Mouse (Mus musculus) heart, postnatal 25 days (tissue): ENCODE results near the gene Usp19. TPM values are rescaled to one million over a fixed set of nuclear protein-coding genes. Genes with fewer than 3 reads are reported as not detected.

Source experiments
- DNase-seq: peaks from one replicate; pipeline ENCODE4 v3.0.0; 2022; ENCODE audit warnings: low spot score
- intact Hi-C: fragments of 180-260 bp; cut with DNase I; formaldehyde crosslinking; loops from one replicate; pipeline ENCODE4 v1.15.1; 2025
- total RNA-seq, 2 experiments: library from RNA; stranded (reverse); gene quantifications; 2 replicates each; pipeline ENCODE4 v1.2.3; 2021

The Usp19 gene
- total RNA-seq, 2 experiments from 2014 or later, result 78.7 to 93.7 TPM

DNA sequence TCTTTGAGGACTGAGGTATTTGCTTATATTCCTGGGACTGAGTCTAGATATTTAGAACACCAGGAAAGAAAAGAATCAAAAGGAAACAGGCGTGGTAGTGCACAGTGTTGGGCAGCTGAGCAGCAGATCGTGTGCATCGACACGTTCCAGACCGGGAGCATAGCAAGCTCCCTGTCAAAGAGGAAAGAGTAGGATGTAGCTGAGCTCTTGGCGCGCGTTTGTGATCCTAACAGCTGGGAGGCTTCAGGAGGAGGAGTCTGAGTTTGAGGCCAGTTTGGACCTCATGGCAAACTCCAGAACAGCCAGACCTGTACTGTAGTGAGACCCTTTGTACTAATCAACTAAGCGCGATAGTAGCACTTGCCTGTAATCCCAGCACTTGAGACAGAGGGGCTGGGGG is 28.2 kb upstream of the Usp19 start:
- intact Hi-C loops, result no loop called here

DNA sequence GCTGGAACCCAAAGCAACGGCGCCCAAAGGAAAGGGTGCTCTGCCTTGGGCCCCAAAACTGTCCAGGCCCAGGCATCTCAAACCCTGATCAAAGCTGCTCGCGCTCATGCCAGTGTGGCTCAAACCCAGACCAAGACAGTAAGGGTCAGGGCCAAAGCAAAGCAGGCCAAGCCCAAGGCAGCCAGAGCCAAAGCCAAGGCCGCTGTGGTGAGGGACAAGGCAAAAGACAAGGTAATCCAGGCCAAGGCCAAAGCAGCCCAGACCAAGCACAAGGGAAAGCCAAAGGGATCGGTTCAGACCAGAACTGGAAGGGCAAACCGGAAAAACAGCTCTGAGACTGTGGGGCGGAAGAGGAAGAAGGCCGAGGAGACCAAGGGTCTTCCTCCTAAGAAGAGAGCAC is 26.7 kb upstream of the Usp19 start:
- no peak for DNase-seq
- intact Hi-C loops, result no loop called here

More for the DNA sequence above, 28.2 kb upstream of the Usp19 start:
- DNase-seq, result no peak

GRCm38 (mm10) chr9:108466219-108466618 is 24.2 kb upstream of the Usp19 start:
- DNase-seq, result no peak
- intact Hi-C loops, result no loop called here

DNA sequence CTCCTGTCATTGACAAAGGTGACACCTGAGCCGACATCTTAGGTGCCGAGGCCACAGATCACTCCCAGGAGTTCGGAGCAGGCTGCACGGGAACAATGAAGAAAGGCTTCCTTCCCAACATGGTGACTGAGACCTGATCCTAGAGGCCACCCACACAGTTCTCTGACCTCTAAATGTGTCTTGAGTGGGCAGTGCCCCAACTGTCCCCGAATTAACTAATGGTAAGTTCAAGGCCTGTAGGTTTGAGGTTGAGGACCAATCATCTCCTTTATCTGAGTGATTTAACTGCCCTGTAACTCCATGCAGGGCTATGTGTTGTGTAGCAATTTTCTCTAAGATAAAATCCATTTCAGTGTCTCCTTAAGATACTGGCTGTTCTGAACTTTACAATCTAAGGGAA is 21.0 kb upstream of the Usp19 start:
- no peak for DNase-seq
- intact Hi-C loops, result no loop called here

DNA sequence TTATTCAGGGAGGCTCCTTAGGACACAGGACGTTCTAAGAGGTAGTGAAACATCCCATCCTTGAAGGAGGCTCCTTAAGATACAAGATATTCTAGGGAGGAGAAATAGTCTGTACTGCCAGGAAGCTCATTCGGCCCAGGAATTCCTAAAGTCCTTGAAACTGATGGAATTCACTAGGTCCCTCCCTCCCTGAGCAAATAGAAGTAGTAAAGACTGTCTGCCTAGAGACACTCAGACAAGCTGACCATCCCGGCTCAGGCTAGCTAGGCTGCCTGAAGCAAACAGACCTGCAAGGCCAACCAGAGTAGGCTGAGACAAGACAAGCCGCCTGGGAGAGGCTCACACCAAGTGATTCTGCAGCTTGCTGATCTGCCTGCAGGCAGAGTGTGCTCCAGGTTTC is 20.6 kb upstream of the Usp19 start:
- intact Hi-C loops, result no loop called here
- no peak for DNase-seq

DNA sequence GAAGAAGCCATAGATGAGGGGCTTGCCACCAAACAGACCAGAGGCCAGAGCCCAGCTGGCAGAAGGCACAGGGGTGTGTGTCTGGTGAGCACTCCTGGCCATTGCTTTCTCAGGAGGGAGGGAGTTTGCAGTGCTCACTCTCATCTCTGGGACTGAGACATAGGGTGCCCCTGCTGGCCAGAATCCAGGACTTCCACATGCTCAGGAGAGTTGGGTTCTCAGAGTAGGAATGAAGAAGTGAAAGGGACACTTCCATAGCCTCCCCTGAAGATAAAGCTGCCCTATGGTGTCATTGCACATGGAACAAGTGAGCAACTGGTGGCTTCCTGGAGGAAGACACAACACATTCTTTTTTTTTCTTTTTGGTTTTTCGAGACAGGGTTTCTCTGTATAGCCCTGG is 15.9 kb upstream of the Usp19 start:
- DNase-seq, result no peak
- intact Hi-C loops, result no loop called here

DNA sequence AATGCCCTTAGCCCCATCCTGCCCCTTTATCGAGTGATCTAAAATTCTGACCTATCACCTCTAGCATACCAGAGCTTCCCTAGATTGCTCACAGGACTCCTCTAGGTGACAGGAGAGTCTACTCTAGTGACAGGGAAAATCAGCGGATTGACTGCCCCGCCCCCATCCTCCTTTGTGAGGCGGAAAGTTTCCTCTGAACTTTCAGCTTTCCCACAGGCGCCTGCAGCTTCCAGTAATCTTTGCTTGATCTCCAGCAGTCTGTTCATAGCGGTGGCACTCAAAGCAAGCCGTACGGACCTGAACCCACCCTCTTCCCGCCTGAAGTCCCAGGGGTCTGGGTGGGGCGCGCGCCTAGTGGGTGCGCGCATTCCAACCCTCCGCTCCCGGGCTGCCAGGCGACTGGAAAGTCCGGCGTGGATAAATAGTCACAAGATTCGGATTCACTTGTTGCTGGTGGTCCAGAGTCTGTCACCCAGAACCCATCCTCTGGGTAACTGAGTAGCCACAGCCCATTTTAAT is 11.7 kb upstream of the Usp19 start:
- DNase-seq, result peak; percentile 85
- intact Hi-C loops, result loop anchor here (1.0 kb wide), 1 partner anchor 17 kb away; the partner anchor contains the start of gene Klhdc8b

GRCm38 (mm10) chr9:108479241-108479640 is 11.2 kb upstream of the Usp19 start:
- no peak for DNase-seq
- intact Hi-C loops, result no loop called here

- intact Hi-C loops, result no loop called here
- peak; percentile 43 for DNase-seq
Measured at GRCm38 (mm10) chr9:108479721-108480351, 10.6 kb upstream of the Usp19 start, which contains the start of gene Lamb2. Lamb2 (plus strand) TSS chr9:108479736.

GRCm38 (mm10) chr9:108480813-108481519 is 9.4 kb upstream of the Usp19 start:
- no peak for DNase-seq

DNA sequence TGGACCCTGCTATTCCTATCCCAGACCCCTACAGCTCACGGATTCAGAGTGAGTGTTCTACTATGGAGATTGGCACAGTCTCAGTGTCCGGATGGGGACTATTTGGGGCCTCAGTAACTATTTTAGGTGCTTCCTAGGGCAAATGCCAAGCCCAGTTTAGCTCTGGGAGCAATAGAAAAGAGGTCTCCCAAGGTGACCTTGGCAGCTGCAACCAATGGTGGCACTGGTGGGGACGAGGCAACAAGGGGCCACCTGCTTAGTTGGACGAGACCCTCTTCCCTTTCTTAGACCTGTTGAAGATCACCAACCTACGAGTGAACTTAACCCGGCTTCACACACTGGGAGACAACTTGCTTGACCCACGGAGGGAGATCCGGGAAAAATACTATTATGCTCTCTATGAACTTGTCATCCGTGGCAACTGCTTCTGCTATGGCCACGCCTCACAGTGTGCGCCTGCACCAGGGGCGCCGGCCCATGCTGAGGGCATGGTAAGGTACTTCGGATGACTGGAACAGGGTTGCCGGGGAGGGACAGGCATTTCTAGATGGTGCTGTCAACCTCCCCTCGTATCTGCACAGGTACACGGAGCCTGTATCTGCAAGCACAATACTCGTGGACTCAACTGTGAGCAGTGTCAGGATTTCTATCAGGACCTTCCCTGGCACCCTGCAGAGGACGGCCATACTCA is 8.7 kb upstream of the Usp19 start:
- intact Hi-C loops, result no loop called here
- no peak for DNase-seq

More at GRCm38 (mm10) chr9:108480813-108481519, 9.4 kb upstream of the Usp19 start:
- intact Hi-C loops, result no loop called here

DNA sequence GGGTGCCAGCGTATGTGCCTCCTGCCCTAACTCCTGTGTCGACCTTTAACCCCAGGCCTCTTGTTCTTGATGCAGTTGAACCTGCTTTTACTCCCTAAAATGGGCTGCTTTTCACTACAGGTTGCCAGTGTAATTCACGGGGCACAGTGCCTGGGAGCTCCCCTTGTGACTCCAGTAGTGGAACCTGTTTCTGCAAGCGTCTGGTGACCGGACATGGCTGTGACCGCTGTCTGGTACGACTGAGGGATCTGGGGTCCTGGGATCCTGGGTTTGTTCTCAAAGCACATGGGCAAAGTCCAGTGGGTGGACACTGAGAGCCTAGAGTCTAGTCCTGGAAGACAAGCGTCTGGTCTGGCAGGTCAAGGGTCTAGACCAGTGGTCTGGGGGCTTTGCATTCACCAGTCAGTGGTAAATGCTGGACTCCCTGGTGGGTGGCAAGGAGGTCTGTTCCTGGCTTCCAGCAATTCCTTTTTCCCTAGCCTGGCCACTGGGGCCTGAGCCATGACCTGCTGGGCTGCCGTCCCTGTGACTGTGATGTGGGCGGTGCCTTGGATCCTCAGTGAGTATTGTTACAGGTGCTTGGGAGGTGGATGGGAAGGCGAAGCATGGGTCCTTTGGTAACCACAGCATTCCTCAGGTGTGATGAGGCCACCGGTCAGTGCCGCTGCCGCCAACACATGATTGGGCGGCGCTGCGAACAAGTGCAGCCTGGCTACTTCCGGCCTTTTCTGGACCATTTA is 7.2 kb upstream of the Usp19 start:
- DNase-seq, result no peak

DNA sequence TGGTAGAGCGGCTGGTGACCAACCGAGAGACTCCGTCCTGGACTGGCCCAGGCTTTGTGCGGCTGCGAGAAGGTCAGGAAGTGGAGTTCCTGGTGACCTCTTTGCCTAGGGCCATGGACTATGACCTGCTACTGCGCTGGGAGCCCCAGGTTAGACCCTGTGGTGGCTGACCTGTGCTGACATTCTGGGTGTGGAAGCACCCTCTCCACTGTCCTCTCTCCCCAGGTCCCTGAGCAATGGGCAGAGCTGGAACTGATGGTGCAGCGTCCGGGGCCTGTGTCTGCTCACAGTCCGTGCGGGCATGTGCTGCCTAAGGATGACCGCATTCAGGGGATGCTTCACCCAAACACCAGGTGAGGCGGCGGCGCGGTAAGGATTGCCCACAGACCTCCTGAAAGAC is 6.4 kb upstream of the Usp19 start:
- no peak for DNase-seq
- intact Hi-C loops, result no loop called here

More for the DNA sequence above, 7.2 kb upstream of the Usp19 start:
- intact Hi-C loops, result no loop called here

- intact Hi-C loops, result no loop called here
- no peak for DNase-seq
Measured at GRCm38 (mm10) chr9:108485301-108485875, 5.0 kb upstream of the Usp19 start.

DNA sequence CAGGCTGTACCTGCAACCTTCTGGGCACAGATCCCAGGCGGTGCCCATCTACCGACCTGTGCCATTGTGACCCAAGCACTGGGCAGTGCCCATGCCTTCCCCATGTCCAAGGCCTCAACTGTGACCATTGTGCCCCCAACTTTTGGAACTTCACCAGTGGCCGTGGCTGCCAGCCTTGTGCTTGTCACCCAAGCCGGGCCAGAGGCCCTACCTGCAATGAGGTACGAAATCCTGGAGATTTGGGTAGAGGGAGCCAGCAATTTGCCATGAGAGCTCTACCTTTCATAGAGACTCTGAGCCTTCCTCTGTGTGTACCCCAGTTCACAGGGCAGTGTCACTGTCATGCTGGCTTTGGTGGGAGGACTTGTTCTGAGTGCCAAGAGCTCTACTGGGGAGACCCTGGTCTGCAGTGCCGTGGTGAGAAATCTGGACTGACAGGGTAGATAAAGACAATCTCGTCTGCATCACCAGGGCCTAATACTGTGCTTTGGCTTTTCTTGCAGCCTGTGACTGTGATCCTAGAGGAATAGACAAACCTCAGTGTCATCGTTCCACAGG is 3.4 kb upstream of the Usp19 start:
- intact Hi-C loops, result no loop called here
- no peak for DNase-seq

GRCm38 (mm10) chr9:108488403-108488802 is 2.0 kb upstream of the Usp19 start:
- no peak for DNase-seq
- intact Hi-C loops, result no loop called here

DNA sequence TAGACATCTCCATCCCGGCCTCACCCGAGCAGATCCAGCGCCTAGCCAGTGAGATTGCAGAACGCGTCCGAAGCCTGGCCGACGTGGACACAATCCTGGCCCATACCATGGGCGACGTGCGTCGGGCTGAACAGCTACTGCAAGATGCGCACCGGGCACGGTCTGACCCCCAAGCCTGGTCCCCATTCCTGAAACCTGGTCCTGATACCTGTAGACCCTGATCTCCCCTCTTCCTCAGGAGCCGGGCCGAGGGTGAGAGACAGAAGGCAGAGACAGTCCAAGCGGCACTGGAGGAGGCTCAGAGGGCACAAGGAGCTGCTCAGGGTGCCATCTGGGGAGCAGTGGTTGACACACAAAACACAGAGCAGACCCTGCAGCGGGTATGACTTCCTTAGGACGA is 1.2 kb upstream of the Usp19 start:
- intact Hi-C loops, result no loop called here
- no peak for DNase-seq

DNA sequence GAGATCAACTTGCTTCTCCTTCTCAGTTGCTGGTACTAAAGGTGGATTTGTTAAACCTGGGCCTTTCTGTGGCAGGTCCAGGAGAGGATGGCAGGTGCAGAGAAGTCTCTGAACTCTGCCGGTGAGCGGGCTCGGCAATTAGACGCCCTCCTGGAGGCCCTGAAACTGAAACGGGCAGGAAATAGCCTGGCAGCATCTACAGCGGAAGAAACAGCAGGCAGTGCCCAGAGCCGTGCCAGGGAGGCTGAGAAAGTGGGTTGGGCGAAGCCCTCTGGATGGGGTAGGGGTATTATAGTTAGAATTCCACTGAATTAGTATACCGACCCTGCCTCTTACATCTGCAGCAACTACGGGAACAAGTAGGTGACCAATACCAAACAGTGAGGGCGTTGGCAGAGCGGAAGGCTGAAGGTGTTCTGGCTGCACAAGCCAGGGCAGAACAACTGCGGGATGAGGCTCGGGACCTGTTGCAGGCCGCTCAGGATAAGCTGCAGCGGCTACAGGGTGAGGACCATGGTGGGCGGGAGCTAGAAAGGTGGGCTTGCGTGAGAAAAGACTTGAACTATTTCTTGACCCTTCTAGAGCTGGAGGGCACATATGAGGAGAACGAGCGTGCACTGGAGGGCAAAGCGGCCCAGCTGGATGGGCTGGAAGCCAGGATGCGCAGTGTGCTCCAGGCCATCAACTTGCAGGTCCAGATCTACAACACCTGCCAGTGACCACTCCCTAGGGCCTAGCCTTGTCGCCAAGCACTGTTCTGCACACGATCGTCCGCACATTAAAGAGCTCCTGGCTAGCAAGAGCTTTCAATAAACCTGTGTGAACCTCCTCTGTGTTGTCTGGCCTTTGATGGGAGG is 472 bp upstream of the Usp19 start:
- intact Hi-C loops, result no loop called here
- no peak for DNase-seq

DNA sequence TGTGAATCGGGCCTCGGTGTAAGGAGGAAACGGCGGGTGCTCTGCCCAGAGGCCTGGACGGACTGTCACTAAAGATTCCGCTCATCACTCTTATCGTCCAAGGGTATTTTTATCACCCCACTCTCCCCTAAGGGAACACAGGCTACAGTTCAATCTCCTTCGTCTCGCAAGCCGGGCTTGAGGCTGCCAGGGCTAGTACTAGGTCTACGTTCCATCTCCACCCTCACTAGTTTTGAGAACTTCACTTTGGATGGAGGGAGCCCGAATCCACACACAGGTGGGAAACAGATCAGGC is 831 bp downstream of the Usp19 start:
- intact Hi-C loops, result no loop called here
- DNase-seq, result no peak
